Mouse (Mus musculus) CD4-positive, CD25-positive, alpha-beta regulatory T cell, adult 9 weeks (primary cell): ENCODE results near the gene Phlpp1. TPM values are rescaled to one million over a fixed set of nuclear protein-coding genes. Genes with fewer than 3 reads are reported as not detected.

Experiments
- polyA plus RNA-seq: library from polyadenylated mRNA; unstranded; fragments of 100-300 nt; shearing (Covaris generic); gene quantifications from one replicate; pipeline ENCODE4 v1.2.1, GENCODE M21; 2017

The Phlpp1 gene
- polyA plus RNA-seq, result 14.9 TPM

DNA sequence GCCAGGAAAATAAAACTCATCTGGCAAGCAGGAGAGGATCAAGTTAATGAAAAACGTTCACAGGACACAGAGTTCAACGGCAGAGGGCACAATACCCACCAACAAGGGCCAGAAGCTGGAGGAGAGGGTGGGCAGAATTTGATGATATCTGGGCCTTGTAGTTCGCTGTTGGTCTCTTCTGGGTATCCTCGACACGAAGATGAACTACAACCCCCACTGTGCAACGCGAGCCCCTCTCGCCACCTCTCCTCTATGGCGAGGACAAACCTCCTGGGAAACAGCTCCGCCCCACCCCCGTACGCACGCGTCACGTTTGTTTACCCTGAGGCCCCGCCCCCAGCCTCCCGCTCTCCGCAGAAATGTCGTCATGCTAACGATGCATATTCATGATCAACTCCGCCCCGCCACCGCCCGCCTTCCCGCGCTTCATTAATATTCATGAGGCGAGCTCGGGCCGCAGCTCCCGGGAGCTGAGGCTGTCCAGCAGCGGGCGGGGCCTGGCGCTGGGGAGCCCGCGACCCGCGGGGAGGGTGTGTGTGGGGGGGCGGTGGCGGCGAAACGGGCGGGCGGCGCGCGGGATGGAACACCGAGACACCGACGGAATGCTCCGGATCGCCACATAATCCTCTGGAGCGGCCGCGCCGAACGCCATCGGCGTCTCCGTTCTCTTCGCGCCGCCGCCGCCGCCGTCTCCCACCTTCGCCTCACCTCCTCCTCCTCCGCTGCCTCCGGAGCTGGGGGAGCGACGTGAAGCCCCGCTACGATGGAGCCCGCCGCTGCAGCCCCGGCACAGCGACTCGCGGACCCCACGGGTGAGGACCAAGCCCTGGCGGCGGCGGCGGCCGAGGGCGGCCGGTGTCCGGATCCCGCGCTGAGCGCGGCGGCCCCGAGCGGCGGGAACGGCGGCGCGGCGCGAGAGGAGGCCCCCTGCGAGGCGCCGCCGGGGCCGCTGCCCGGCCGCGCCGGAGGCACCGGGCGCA lies at the start of gene Phlpp1:
Gene Phlpp1, plus strand, starts transcription at position 512 of the 980 bp plus-strand sequence.

Other genes starting within 250 kb of the Phlpp1 start
- 5.1 TPM for gene Zcchc2, start 181.3 kb upstream of the Phlpp1 start, polyA plus RNA-seq